Mouse (Mus musculus): Measurements from ENCODE around the gene Siglecf. TPM values are rescaled to one million over a fixed set of nuclear protein-coding genes. Genes with fewer than 3 reads are reported as not detected.

Gene Siglecf
- 0.18 and 0.22 TPM in 2 replicates for polyA plus RNA-seq (2015; fragmentation: Nextera tagmentation; extraction: Ambion mirVana)

DNA sequence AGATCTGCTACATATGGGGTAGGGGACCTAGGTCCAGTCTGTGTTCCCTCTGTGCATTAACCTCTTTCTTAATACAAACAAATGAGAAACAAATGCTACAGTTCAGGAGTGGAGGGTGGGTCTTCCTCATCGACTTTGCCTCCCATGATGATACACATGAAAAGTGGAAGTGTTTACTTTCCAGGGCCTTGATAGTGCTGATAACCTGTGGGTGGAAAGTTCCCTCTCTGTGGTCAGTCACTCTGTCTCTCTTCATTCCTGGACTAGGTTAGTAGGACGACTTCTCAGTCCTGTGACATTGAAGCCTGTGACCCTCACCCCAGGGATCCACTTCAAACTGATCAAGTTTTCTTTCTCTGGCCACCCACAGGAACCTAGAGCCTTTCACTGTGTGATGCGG is at the start of gene Siglecf:
Gene Siglecf (plus strand): TSS at position 188 of the 400 bp plus-strand sequence.
- Histone ChIP-seq H3K36me3 (ENCODE audit: control insufficient read depth, insufficient read depth, low read length) (no peaks in the 10 kb centered on the region), H3K27ac (ENCODE audit: low read length) (no peak within 1 kb of the TSS), H3K9ac (ENCODE audit: low read depth, low read length) (no peak within 1 kb of the TSS), H3K4me1 (ENCODE audit: control insufficient read depth, insufficient read depth, low read length) (no peaks in the 10 kb centered on the region), H3K4me3 (ENCODE audit: low read depth, low read length) (no peak within 1 kb of the TSS), H3K27me3 (ENCODE audit: control insufficient read depth, insufficient read depth, low read depth, low read length) (no peaks in the 10 kb centered on the region), H3K9me3 (replicated peaks; ENCODE audit: control insufficient read depth, low read length, poor library complexity, severe bottlenecking) (no peaks in the 10 kb centered on the region), H3K4me2 (ENCODE audit: low read length) (no peak within 1 kb of the TSS)
- no peak for ATAC-seq
- WGBS = 66% methylated on average over 3 of the region's 3 CpGs

DNA sequence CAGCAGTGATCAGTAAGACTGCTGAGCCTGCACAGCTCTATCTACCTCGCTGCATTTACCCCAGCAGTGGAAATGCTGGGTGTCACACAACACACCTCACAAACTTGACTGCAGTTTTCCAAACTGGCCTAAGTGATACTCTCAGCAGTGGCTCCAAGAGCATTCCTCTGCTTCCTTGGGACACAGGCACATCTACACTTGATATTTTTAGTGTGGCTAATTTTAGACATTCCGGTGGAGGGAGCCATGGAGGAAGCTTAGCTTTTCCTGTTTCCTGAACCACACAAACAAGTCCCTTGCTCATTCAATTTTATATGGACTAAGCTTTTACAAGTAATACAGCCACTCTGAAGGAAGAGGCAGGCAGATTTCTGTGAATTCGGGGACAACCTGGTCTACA is 45.9 kb upstream of the Siglecf start:
- 96% methylated on average over 3 of the region's 3 CpGs for WGBS
- Histone ChIP-seq H3K27ac (ENCODE audit: low read length) (no peak overlapping the region), H3K4me2 (ENCODE audit: low read length) (no peak overlapping the region), H3K9me3 (replicated peaks; ENCODE audit: control insufficient read depth, low read length, poor library complexity, severe bottlenecking) (no peaks in the 10 kb centered on the region), H3K9ac (ENCODE audit: low read depth, low read length) (no peak overlapping the region), H3K4me3 (ENCODE audit: low read depth, low read length) (no peak overlapping the region), H3K36me3 (ENCODE audit: control insufficient read depth, insufficient read depth, low read length) (peaks cover 32% of the 10 kb centered on the region), H3K27me3 (ENCODE audit: control insufficient read depth, insufficient read depth, low read depth, low read length) (no peaks in the 10 kb centered on the region), H3K4me1 (ENCODE audit: control insufficient read depth, insufficient read depth, low read length) (no peaks in the 10 kb centered on the region)
- ATAC-seq = no peak

DNA sequence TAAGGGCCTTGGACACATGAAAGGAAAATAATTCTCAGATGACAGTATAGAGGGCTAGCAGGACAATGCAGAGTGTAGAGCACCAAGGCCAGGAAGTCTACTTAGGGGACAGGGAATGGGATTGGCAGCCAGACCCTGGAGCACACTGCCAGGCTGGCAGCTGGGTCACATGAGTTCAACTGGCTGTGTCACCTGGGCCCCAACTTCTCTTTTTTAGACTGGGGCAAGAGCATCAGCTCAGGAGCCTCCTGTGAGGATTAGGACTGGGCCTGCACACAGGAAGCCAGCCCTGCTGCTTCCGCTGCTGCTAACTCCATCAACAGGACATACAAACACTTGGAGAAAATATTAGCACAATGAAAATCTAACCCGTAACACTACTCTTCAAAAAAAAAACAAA is 42.1 kb upstream of the Siglecf start:
- no peaks in the 10 kb centered on the region for H3K27me3 ChIP-seq (ENCODE audit: control insufficient read depth, insufficient read depth, low read depth, low read length)
- no peak overlapping the region for H3K4me3 ChIP-seq (ENCODE audit: low read depth, low read length)
- no peak overlapping the region for H3K4me2 ChIP-seq (ENCODE audit: low read length)
- H3K9me3 ChIP-seq (replicated peaks; ENCODE audit: control insufficient read depth, low read length, poor library complexity, severe bottlenecking) = no peaks in the 10 kb centered on the region
- no peak for ATAC-seq
- peaks cover 18% of the 10 kb centered on the region for H3K36me3 ChIP-seq (ENCODE audit: control insufficient read depth, insufficient read depth, low read length)
- H3K9ac ChIP-seq (ENCODE audit: low read depth, low read length) = no peak overlapping the region
- no peak overlapping the region for H3K27ac ChIP-seq (ENCODE audit: low read length)
- H3K4me1 ChIP-seq (ENCODE audit: control insufficient read depth, insufficient read depth, low read length) = peaks cover 19% of the 10 kb centered on the region
- WGBS = 97% methylated on average over 2 of the region's 2 CpGs

DNA sequence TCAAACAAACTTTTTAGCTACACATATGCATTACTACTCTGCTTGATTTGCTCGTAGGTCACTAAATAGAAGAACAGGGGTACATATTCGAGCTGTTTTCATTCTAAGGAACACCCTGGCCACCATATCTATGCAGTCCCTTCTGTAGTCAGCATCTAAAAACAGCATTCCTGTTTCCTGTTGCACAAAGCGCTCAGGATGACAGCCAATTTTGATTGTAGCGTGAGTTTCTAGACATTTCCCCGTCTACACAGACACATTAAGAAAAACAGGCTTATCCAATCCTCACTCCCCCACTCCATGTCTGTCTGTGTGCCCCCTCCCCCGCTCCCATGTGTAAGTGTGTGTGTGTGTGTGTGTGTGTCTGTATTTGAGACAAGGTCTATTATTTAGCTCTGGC is 39.5 kb upstream of the Siglecf start:
- H3K4me1 ChIP-seq (ENCODE audit: control insufficient read depth, insufficient read depth, low read length) = peaks cover 19% of the 10 kb centered on the region
- H3K27ac ChIP-seq (ENCODE audit: low read length) = no peak overlapping the region
- no peaks in the 10 kb centered on the region for H3K9me3 ChIP-seq (replicated peaks; ENCODE audit: control insufficient read depth, low read length, poor library complexity, severe bottlenecking)
- peak overlapping the region; percentile 79 for H3K4me3 ChIP-seq (ENCODE audit: low read depth, low read length)
- peaks cover 12% of the 10 kb centered on the region for H3K36me3 ChIP-seq (ENCODE audit: control insufficient read depth, insufficient read depth, low read length)
- peak overlapping the region; percentile 76 for H3K4me2 ChIP-seq (ENCODE audit: low read length)
- H3K27me3 ChIP-seq (ENCODE audit: control insufficient read depth, insufficient read depth, low read depth, low read length) = no peaks in the 10 kb centered on the region
- 86% methylated on average over 6 of the region's 6 CpGs for WGBS
- no peak overlapping the region for H3K9ac ChIP-seq (ENCODE audit: low read depth, low read length)
- ATAC-seq = no peak

DNA sequence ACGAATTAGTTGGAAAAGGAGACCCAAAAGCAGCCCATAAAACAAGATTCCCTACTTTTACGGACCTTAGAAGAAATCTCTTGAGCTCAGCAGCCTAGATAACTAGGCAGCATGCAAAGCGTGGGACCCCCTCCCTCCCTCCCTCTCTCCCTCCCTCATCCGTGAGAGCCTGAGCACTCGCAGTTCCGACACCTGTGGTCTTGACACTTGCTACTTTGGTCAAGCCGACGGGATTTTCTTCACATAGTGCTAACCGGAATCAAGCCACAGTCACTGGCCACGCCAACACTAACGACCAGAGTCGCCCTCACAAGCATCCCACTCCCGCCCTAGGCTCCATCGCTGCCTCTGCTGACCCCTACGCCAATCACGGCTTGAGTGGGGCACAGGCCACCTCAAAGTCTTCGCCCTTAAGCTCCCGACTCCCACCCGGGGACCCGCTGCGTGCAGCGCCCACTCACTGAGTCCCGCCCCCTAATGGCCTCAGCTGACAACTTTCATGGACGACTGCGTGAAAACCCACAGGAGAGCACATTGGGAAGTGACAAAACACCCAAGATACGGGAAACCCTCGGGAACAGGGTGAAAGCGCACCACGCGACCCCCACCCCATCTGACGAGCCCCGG is 38.6 kb upstream of the Siglecf start:
- WGBS = 1% methylated on average over 32 of the region's 32 CpGs
- Histone ChIP-seq H3K27me3 (ENCODE audit: control insufficient read depth, insufficient read depth, low read depth, low read length) (no peaks in the 10 kb centered on the region), H3K9ac (ENCODE audit: low read depth, low read length) (peak overlapping the region; percentile 82), H3K9me3 (replicated peaks; ENCODE audit: control insufficient read depth, low read length, poor library complexity, severe bottlenecking) (no peaks in the 10 kb centered on the region), H3K4me1 (ENCODE audit: control insufficient read depth, insufficient read depth, low read length) (peaks cover 19% of the 10 kb centered on the region), H3K36me3 (ENCODE audit: control insufficient read depth, insufficient read depth, low read length) (peaks cover 12% of the 10 kb centered on the region), H3K4me3 (ENCODE audit: low read depth, low read length) (peak overlapping the region; percentile 79), H3K4me2 (ENCODE audit: low read length) (peak overlapping the region; percentile 76), H3K27ac (ENCODE audit: low read length) (peak overlapping the region; percentile 86)
- ATAC-seq = peak; percentile 76; the same call in 1 of the 2 replicates

DNA sequence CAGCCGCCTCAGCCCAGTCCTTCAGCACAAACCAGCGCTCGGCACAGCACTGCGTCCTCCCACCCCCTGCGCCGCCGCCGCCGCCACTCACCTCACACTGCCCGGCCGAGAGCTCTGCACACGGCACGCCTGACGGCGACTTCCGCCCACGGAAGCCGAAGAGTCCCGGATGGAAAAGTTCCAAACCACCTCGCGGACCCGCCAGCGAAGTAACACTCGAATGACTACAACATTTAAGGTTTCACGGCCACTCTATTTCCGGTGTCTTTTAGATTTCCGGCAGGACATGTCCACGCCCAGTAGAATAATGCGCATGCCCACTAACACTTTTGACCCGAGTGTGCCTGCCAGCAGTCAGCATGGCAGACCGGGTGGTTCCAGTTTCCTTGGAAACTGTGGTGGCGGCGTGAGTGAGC is 38.1 kb upstream of the Siglecf start, which contains the start of gene Zfp715:
Gene Zfp715 (minus strand): TSS at position 282 of the 416 bp plus-strand sequence.
- Histone ChIP-seq H3K36me3 (ENCODE audit: control insufficient read depth, insufficient read depth, low read length) (peaks cover 11% of the 10 kb centered on the region), H3K4me1 (ENCODE audit: control insufficient read depth, insufficient read depth, low read length) (peaks cover 19% of the 10 kb centered on the region), H3K27me3 (ENCODE audit: control insufficient read depth, insufficient read depth, low read depth, low read length) (no peaks in the 10 kb centered on the region), H3K4me2 (ENCODE audit: low read length) (peak within 1 kb of the TSS; percentile 76), H3K4me3 (ENCODE audit: low read depth, low read length) (peak within 1 kb of the TSS; percentile 79), H3K27ac (ENCODE audit: low read length) (peak within 1 kb of the TSS; percentile 86), H3K9me3 (replicated peaks; ENCODE audit: control insufficient read depth, low read length, poor library complexity, severe bottlenecking) (no peaks in the 10 kb centered on the region), H3K9ac (ENCODE audit: low read depth, low read length) (peak within 1 kb of the TSS; percentile 82)
- WGBS = under 1% methylated on average over 33 of the region's 33 CpGs
- ATAC-seq = peak; percentile 97

DNA sequence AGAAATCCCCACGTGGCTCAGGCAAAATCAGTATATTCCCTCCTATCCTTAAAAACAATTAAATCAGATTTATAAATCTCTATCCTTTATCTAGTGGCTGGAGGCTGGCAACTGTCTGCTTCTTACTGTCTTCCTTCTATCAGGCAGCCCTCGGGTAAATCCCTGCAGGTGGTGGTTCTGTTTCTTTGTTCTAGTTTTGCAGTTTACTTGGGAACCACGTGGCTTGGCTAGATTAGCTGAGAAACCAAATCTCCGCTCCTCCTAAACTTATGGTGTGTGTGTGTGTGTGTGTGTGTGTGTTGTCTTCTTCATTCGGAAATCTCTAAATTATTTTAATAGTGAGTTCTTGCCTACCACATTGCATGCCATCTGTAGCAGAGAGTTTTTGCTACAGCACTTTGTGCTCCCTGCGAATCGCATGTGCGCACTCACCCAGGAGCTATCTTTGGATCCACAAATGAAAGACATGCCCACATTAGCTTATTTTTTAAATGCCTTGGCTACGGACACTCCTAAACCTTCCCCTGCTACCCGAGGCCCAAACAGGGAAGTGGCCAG is 24.8 kb upstream of the Siglecf start:
- ATAC-seq = no peak
- 56% methylated on average over 10 of the region's 10 CpGs for WGBS

DNA sequence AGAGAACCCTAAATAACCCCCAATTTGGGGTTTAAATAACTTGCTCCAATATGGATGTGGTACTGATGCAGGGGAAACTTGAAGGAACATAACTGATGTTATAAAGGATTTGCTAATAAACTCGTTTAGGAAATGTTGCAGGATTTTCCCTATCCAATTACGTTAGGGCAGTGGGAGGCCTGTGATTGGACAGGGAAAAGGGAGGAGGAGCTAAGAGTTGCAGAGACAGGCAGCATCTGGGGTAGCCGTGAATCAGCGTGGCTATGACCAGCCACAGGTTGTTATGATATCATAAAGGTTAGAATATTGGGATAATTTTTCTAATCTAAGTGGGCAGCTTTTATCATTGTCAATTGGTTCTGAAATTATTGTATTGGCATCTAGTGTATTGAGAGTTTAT is 23.0 kb upstream of the Siglecf start:
- Histone ChIP-seq H3K9ac (ENCODE audit: low read depth, low read length) (no peak overlapping the region), H3K4me3 (ENCODE audit: low read depth, low read length) (no peak overlapping the region), H3K9me3 (replicated peaks; ENCODE audit: control insufficient read depth, low read length, poor library complexity, severe bottlenecking) (no peaks in the 10 kb centered on the region), H3K27ac (ENCODE audit: low read length) (no peak overlapping the region), H3K36me3 (ENCODE audit: control insufficient read depth, insufficient read depth, low read length) (no peaks in the 10 kb centered on the region), H3K4me2 (ENCODE audit: low read length) (no peak overlapping the region), H3K4me1 (ENCODE audit: control insufficient read depth, insufficient read depth, low read length) (no peaks in the 10 kb centered on the region), H3K27me3 (ENCODE audit: control insufficient read depth, insufficient read depth, low read depth, low read length) (no peaks in the 10 kb centered on the region)
- WGBS = 73% methylated on average over 4 of the region's 4 CpGs
- no peak for ATAC-seq

More for the DNA sequence above, 24.8 kb upstream of the Siglecf start:
- Histone ChIP-seq H3K9ac (ENCODE audit: low read depth, low read length) (no peak overlapping the region), H3K27ac (ENCODE audit: low read length) (no peak overlapping the region), H3K4me3 (ENCODE audit: low read depth, low read length) (no peak overlapping the region), H3K27me3 (ENCODE audit: control insufficient read depth, insufficient read depth, low read depth, low read length) (no peaks in the 10 kb centered on the region), H3K9me3 (replicated peaks; ENCODE audit: control insufficient read depth, low read length, poor library complexity, severe bottlenecking) (no peaks in the 10 kb centered on the region), H3K4me1 (ENCODE audit: control insufficient read depth, insufficient read depth, low read length) (no peaks in the 10 kb centered on the region), H3K36me3 (ENCODE audit: control insufficient read depth, insufficient read depth, low read length) (no peaks in the 10 kb centered on the region), H3K4me2 (ENCODE audit: low read length) (no peak overlapping the region)

DNA sequence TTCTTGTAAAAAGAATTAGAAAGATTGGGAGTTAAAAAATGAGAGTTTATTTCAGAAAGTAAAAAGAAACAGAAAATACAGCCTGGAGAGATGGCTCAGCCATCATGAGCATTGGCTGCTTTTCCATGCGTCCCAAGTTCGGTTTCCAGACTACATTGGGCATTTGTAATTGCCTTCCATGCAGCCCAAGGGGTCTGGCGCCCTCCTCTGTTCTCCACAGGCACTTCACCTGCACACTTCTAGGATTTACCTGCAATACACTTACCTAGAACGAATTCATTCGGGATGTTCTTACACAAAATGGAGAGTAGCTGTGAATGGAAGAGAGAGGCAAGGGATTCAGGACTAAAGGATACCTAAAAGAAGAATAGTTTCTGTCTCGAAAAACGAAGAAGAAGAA is 17.9 kb upstream of the Siglecf start:
- H3K36me3 ChIP-seq (ENCODE audit: control insufficient read depth, insufficient read depth, low read length) = no peaks in the 10 kb centered on the region
- H3K27me3 ChIP-seq (ENCODE audit: control insufficient read depth, insufficient read depth, low read depth, low read length) = no peaks in the 10 kb centered on the region
- no peak overlapping the region for H3K9ac ChIP-seq (ENCODE audit: low read depth, low read length)
- H3K4me2 ChIP-seq (ENCODE audit: low read length) = no peak overlapping the region
- 35% methylated on average over 5 of the region's 7 CpGs for WGBS
- H3K27ac ChIP-seq (ENCODE audit: low read length) = no peak overlapping the region
- ATAC-seq = no peak
- H3K9me3 ChIP-seq (replicated peaks; ENCODE audit: control insufficient read depth, low read length, poor library complexity, severe bottlenecking) = no peaks in the 10 kb centered on the region
- H3K4me1 ChIP-seq (ENCODE audit: control insufficient read depth, insufficient read depth, low read length) = no peaks in the 10 kb centered on the region
- H3K4me3 ChIP-seq (ENCODE audit: low read depth, low read length) = no peak overlapping the region

All from midbrain, embryonic 16.5 days (tissue).